Mouse (Mus musculus) limb, embryonic 14.5 days (tissue): Measurements from ENCODE around the gene Crebbp. TPM values are rescaled to one million over a fixed set of nuclear protein-coding genes. Genes with fewer than 3 reads are reported as not detected.
"Not testable (repeated sequence)": the region's sequence is repeated elsewhere in the genome, so short reads cannot be mapped to it uniquely, and the experiment has no call there.

Experiments
- ATAC-seq: fragments of 200-750 bp; cut with Nextera tagmentation; 2 replicates; pipeline ENCODE4 v1.8.0; 2017; ENCODE audit warnings: low read depth, moderate number of reproducible peaks, moderate TSS enrichment; ENCODE audit not compliant: low FRiP score
- DNase-seq: peaks from one replicate; pipeline ENCODE4 v3.0.0-alpha.2; 2015; ENCODE audit warnings: low spot score
- H3K27ac ChIP-seq: fragments of 300-500 bp; sonication (generic); replicated peaks from 2 replicates; pipeline ENCODE4 v1.5.1; 2014; ENCODE audit warnings: low read depth, mild to moderate bottlenecking, low read length, moderate library complexity, mixed read lengths
- H3K27me3 ChIP-seq: fragments of 300-500 bp; sonication (generic); 2 replicates; pipeline ENCODE4 v1.6.1; 2014; ENCODE audit warnings: low read length, mixed read lengths; ENCODE audit not compliant: control insufficient read depth, insufficient read depth
- H3K36me3 ChIP-seq: fragments of 300-500 bp; sonication (generic); 2 replicates; pipeline ENCODE4 v1.6.1; 2014; ENCODE audit warnings: mild to moderate bottlenecking, low read length, moderate library complexity, mixed read lengths; ENCODE audit not compliant: control insufficient read depth, insufficient read depth
- H3K4me1 ChIP-seq: fragments of 300-500 bp; sonication (generic); 2 replicates; pipeline ENCODE4 v1.6.1; 2014; ENCODE audit warnings: antibody characterized with exemption, low read length, mixed read lengths; ENCODE audit not compliant: control insufficient read depth, insufficient read depth
- H3K4me2 ChIP-seq: fragments of 300-500 bp; sonication (generic); replicated peaks from 2 replicates; pipeline ENCODE4 v1.6.1; 2014; ENCODE audit warnings: low read depth, mild to moderate bottlenecking, low read length, moderate library complexity; ENCODE audit not compliant: severe bottlenecking
- H3K4me3 ChIP-seq: fragments of 300-500 bp; sonication (generic); replicated peaks from 2 replicates; pipeline ENCODE4 v1.5.1; 2014; ENCODE audit warnings: low read length
- H3K9ac ChIP-seq: fragments of 300-500 bp; sonication (generic); 2 replicates; pipeline ENCODE4 v1.6.1; 2014; ENCODE audit warnings: mild to moderate bottlenecking, low read depth, low read length, moderate library complexity; ENCODE audit not compliant: severe bottlenecking
- H3K9me3 ChIP-seq: fragments of 300-500 bp; sonication (generic); 2 replicates; pipeline ENCODE4 v1.6.1; 2016; ENCODE audit warnings: low read length; ENCODE audit not compliant: control insufficient read depth
- POLR2A ChIP-seq: fragments of 200-500 bp; IDR thresholded peaks from 2 replicates; pipeline ENCODE4 v1.8.0; 2012; ENCODE audit warnings: inconsistent platforms, mild to moderate bottlenecking, moderate library complexity, borderline replicate concordance; ENCODE audit not compliant: insufficient read depth, insufficient read length; ENCODE audit errors: extremely low read depth
- WGBS: fragments of 180-500 bp; shearing (Covaris S2); extraction: QIAGEN DNeasy Blood & Tissue Kit; methylation state at CpG from one replicate; pipeline ENCODE4 v1.1.7; 2014; 5-methylcytosine and 5-hydroxymethylcytosine counted together
- polyA plus RNA-seq, 2 experiments: library from polyadenylated mRNA; depleted of rRNA in 1 of 2; stranded (reverse) in 1 of 2; unstranded in 1 of 2; fragments of >200 nt; fragmentation: Nextera tagmentation in 1 of 2; extraction: Ambion mirVana in 1 of 2; gene quantifications; 2 replicates each; pipeline versions ENCODE4 v1.2.1 to v1.2.3; 2012 to 2014

Gene Crebbp
- 31.3 and 36.7 TPM in 2 replicates for polyA plus RNA-seq (2012; rRNA removed)
- polyA plus RNA-seq (2014; fragmentation: Nextera tagmentation; extraction: Ambion mirVana): 55.7 and 60.5 TPM in 2 replicates

- H3K36me3 ChIP-seq: no peaks in the 10 kb centered on the region
- peak; percentile 91 for ATAC-seq
- WGBS: under 1% methylated on average over 63 of the region's 92 CpGs
- H3K9ac ChIP-seq: peak within 1 kb of the TSS; percentile 97
- TF ChIP-seq POLR2A: 0 out of 2 replicates have a peak, but pooled peaks have one; percentile 43
- peaks cover 18% of the 10 kb centered on the region for H3K4me1 ChIP-seq
- H3K9me3 ChIP-seq: no peaks in the 10 kb centered on the region
- no peaks in the 10 kb centered on the region for H3K27me3 ChIP-seq
- peak; percentile 88 for DNase-seq
- H3K4me3 ChIP-seq: peak within 1 kb of the TSS; percentile 99
- H3K27ac ChIP-seq: peak within 1 kb of the TSS; percentile 100
- peak within 1 kb of the TSS; percentile 96 for H3K4me2 ChIP-seq
Observed at GRCm38 (mm10) chr16:4213799-4214551, at the start of gene Crebbp. TSS of gene Crebbp (minus strand) at chr16:4213997.

- ATAC-seq (no peak), DNase-seq (no peak)
- Histone ChIP-seq H3K9ac (no peak overlapping the region), H3K4me1 (peaks cover 3% of the 10 kb centered on the region; the same call in 1 of the 2 replicates), H3K4me2 (no peak overlapping the region), H3K27ac (no peak overlapping the region), H3K36me3 (no peaks in the 10 kb centered on the region), H3K9me3 (no peaks in the 10 kb centered on the region), H3K27me3 (no peaks in the 10 kb centered on the region), H3K4me3 (no peak overlapping the region)
- TF ChIP-seq POLR2A: no peak
- WGBS: 85% methylated on average over 3 of the region's 3 CpGs
Observed at GRCm38 (mm10) chr16:4263486-4263885, 49.7 kb upstream of the Crebbp start.

- no peak overlapping the region for H3K4me2 ChIP-seq
- H3K27me3 ChIP-seq: no peaks in the 10 kb centered on the region
- TF ChIP-seq POLR2A: no peak
- no peak overlapping the region for H3K4me3 ChIP-seq
- H3K9ac ChIP-seq: no peak overlapping the region
- no peak for DNase-seq
- H3K36me3 ChIP-seq: no peaks in the 10 kb centered on the region
- H3K27ac ChIP-seq: no peak overlapping the region
- WGBS: 90% methylated on average over 2 of the region's 2 CpGs
- no peak for ATAC-seq
- no peaks in the 10 kb centered on the region for H3K4me1 ChIP-seq
- no peaks in the 10 kb centered on the region for H3K9me3 ChIP-seq
Observed at GRCm38 (mm10) chr16:4257546-4257945, 43.7 kb upstream of the Crebbp start.

- no peak for ATAC-seq
- peaks cover 4% of the 10 kb centered on the region; the same call in 1 of the 2 replicates for H3K9me3 ChIP-seq
- no peak for DNase-seq
- H3K4me1 ChIP-seq: no peaks in the 10 kb centered on the region
- H3K9ac ChIP-seq: no peak overlapping the region
- H3K4me2 ChIP-seq: no peak overlapping the region
- H3K27ac ChIP-seq: no peak overlapping the region
- no peaks in the 10 kb centered on the region for H3K27me3 ChIP-seq
- 80% methylated on average over 3 of the region's 3 CpGs for WGBS
- no peak overlapping the region for H3K4me3 ChIP-seq
- TF ChIP-seq POLR2A: no peak
- H3K36me3 ChIP-seq: no peaks in the 10 kb centered on the region
Observed at GRCm38 (mm10) chr16:4248791-4249190, 35.0 kb upstream of the Crebbp start.

- not testable (repeated sequence) for H3K27ac ChIP-seq, H3K9me3 ChIP-seq, ATAC-seq, H3K27me3 ChIP-seq, H3K36me3 ChIP-seq, H3K4me1 ChIP-seq, H3K9ac ChIP-seq, DNase-seq, H3K4me2 ChIP-seq, H3K4me3 ChIP-seq
- 95% methylated on average over 1 of the region's 1 CpGs for WGBS
Observed at GRCm38 (mm10) chr16:4245241-4245640, 31.4 kb upstream of the Crebbp start.
